Mouse (Mus musculus) lung, adult 10 weeks (tissue): ENCODE data around the gene Cxcl1. TPM values are rescaled to one million over a fixed set of nuclear protein-coding genes. Genes with fewer than 3 reads are reported as not detected.

Experiments
- polyA plus RNA-seq: library from polyadenylated mRNA; stranded (reverse); fragments of 350-450 nt; fragmentation: Illumina TruSeq; extraction: RNeasy Lipid Tissue Mini Kit (QIAGEN cat#74804); gene quantifications from one replicate; pipeline ENCODE4 v1.2.3, GENCODE M21; 2014; ENCODE audit warnings: low read depth, low replicate concordance; ENCODE audit not compliant: insufficient read depth

The Cxcl1 gene
- polyA plus RNA-seq, result 1.4 TPM

GRCm38 (mm10) chr5:90890519-90891463, at the start of gene Cxcl1:
Gene Cxcl1, plus strand, starts transcription at chr5:90891241.

GRCm38 (mm10) chr5:90903339-90904020, 12.4 kb downstream of the Cxcl1 start, which contains the start of gene Cxcl2:
Gene Cxcl2, plus strand, starts transcription at chr5:90903871.

DNA sequence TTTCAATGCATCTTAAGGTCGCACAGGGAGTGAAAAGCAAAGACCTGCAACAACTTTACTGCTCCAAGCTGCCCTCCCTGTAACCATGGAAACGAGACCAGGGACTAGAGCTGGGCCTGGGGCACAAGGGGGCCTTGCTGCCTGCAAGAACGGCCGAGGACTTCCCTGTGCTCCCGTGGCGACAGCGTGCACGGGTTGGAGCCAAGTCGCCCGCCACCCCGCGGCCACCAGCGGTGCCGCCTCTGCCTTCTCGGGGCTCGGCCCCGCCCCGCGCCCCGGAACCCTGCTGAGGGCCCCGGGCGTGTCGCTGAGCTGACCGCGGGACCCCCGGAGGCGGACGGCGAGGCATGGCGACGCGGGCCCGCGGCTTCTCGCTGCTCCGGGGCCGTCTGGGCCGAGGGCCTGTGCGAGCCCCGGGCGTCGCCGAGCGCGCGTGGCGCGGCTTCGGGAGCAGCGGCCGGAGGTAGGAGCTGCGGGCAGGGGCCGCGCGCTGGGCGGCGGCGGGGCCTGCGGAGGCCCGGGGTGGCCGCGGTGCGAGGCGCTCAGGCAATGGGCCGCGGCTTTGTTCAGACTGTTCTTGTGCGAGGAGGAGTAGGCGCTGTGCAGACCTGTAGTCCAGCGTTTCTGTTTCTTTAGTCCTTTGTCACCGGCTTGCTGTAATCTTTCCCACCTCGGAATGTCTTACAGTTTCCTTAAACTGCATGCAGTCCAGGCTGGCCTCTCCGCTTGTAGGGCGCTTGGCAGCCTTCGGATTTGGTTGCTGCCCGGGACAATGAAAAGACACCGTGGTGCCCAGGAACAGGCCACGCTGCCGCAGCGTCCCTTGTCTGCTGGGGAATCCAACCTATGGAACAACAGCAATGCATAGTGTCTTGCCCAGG, 40.2 kb downstream of the Cxcl1 start, which contains the start of gene Mthfd2l:
Gene Mthfd2l (plus strand): TSS at position 147 of the 881 bp plus-strand sequence.

Other genes starting within 250 kb of the Cxcl1 start
- gene Cxcl5, start 131.9 kb upstream of the Cxcl1 start, polyA plus RNA-seq, result 0.79 TPM
- 9.2 TPM for gene Ppbp, start 122.7 kb upstream of the Cxcl1 start, polyA plus RNA-seq
- 58.8 TPM for gene Pf4, start 118.8 kb upstream of the Cxcl1 start, polyA plus RNA-seq
- gene Cxcl3, start 105.1 kb upstream of the Cxcl1 start, polyA plus RNA-seq, result 0.73 TPM
- gene Cxcl15, start 96.7 kb upstream of the Cxcl1 start, polyA plus RNA-seq, result 1,243 TPM
- 0.90 TPM for gene Cxcl2, start 12.6 kb downstream of the Cxcl1 start, polyA plus RNA-seq
- gene Mthfd2l, start 39.9 kb downstream of the Cxcl1 start, polyA plus RNA-seq, result 11.4 TPM
- gene Epgn, start 136.2 kb downstream of the Cxcl1 start, polyA plus RNA-seq, result not detected
- 0.07 TPM for gene Ereg, start 183.4 kb downstream of the Cxcl1 start, polyA plus RNA-seq
- 4.7 TPM for gene Areg, start 248.4 kb downstream of the Cxcl1 start, polyA plus RNA-seq